Mouse (Mus musculus): ENCODE data around the gene Zfp235.

GRCm38 (mm10) chr7:24112156-24112856 lies 21.7 kb upstream of the Zfp235 start, which contains the start of gene Zfp112:
- no peak for TF ChIP-seq CTCF (IDR thresholded peaks at IDR 0.05; ENCODE audit: low read depth, low read length)
- TF ChIP-seq POLR2A (IDR thresholded peaks at IDR 0.05; ENCODE audit: extremely low read depth, insufficient read depth, low read length): no peak

Measured in liver, adult 2 months (tissue).